In genomic region chr16:18644485-18644884, GRCm38 (mm10) we compare ENCODE assay signal across 26 mouse cellular contexts. TPM values are rescaled to one million over a fixed set of nuclear protein-coding genes. Genes with fewer than 3 reads are reported as not detected.
DNase-seq lines count a peak whose midpoint lies in the region; ATAC-seq and TF ChIP-seq lines count a peak whose summit lies in the region.
"Had no signal": no experiment of that assay in that cellular context is flagged by ENCODE, and none has a peak within 500 bp of the region (broad histone marks: within the 10 kb centered on the region; RNA-seq: fewer than 3 reads in every experiment).

No protein-coding gene starts in this region.

- no peak for ATAC-seq in embryonic facial prominence, embryonic 13.5 days (ENCODE audit: insufficient number of reproducible peaks, insufficient read depth, low FRiP score, low TSS enrichment, low read depth)
- peak; percentile 52 for ATAC-seq in intestine, embryonic 15.5 days
- no peak for ATAC-seq in intestine, postnatal 0 days
- ATAC-seq in embryonic facial prominence, embryonic 15.5 days (ENCODE audit: insufficient number of reproducible peaks, low FRiP score, low TSS enrichment, low read depth) = no peak
- no peak for ATAC-seq in stomach, postnatal 0 days (ENCODE audit: low FRiP score, low TSS enrichment)
- ATAC-seq: activated CD4-positive, CD25-positive, alpha-beta regulatory T cell, adult 4 months; forebrain, embryonic 15.5 days had no signal

- peak overlapping the region; percentile 77; the same call in 1 of the 2 replicates for H3K27ac ChIP-seq in embryonic facial prominence, embryonic 13.5 days
- no peak overlapping the region for H3K27ac ChIP-seq in embryonic facial prominence, embryonic 10.5 days (replicated peaks)
- no peak overlapping the region for H3K27ac ChIP-seq in intestine, embryonic 15.5 days
- no peak overlapping the region for H3K27ac ChIP-seq in intestine, postnatal 0 days (ENCODE audit: low read depth, low read length)
- H3K27ac ChIP-seq in embryonic facial prominence, embryonic 15.5 days (replicated peaks) = peak overlapping the region; percentile 86; the same call in 1 of the 2 replicates
- peak overlapping the region; percentile 45; the same call in 1 of the 2 replicates for H3K27ac ChIP-seq in stomach, postnatal 0 days (replicated peaks)
- H3K27ac ChIP-seq in layer of hippocampus, adult 2 months = no peak overlapping the region
- H3K27ac ChIP-seq: forebrain, embryonic 12.5 days; forebrain, embryonic 15.5 days; hindbrain, embryonic 12.5 days; hindbrain, embryonic 15.5 days had no signal

- no peaks in the 10 kb centered on the region for H3K9me3 ChIP-seq in embryonic facial prominence, embryonic 13.5 days
- no peaks in the 10 kb centered on the region for H3K9me3 ChIP-seq in embryonic facial prominence, embryonic 10.5 days
- no peaks in the 10 kb centered on the region for H3K9me3 ChIP-seq in intestine, embryonic 15.5 days
- H3K9me3 ChIP-seq in intestine, postnatal 0 days (ENCODE audit: control insufficient read depth) = no peaks in the 10 kb centered on the region
- no peaks in the 10 kb centered on the region for H3K9me3 ChIP-seq in embryonic facial prominence, embryonic 15.5 days (replicated peaks)
- H3K9me3 ChIP-seq in stomach, postnatal 0 days (ENCODE audit: control insufficient read depth, low read length) = no peaks in the 10 kb centered on the region
- H3K9me3 ChIP-seq: forebrain, embryonic 12.5 days; forebrain, embryonic 15.5 days; hindbrain, embryonic 12.5 days; hindbrain, embryonic 15.5 days had no signal

- H3K9ac ChIP-seq in embryonic facial prominence, embryonic 13.5 days = no peak overlapping the region
- H3K9ac ChIP-seq in intestine, embryonic 15.5 days = no peak overlapping the region
- no peak overlapping the region for H3K9ac ChIP-seq in intestine, postnatal 0 days (ENCODE audit: low read depth, low read length)
- H3K9ac ChIP-seq in embryonic facial prominence, embryonic 15.5 days = no peak overlapping the region
- H3K9ac ChIP-seq in stomach, postnatal 0 days (ENCODE audit: low read length) = no peak overlapping the region
- H3K9ac ChIP-seq: forebrain, embryonic 12.5 days; forebrain, embryonic 15.5 days; hindbrain, embryonic 12.5 days; hindbrain, embryonic 15.5 days had no signal

- no peaks in the 10 kb centered on the region for H3K27me3 ChIP-seq in embryonic facial prominence, embryonic 13.5 days
- no peaks in the 10 kb centered on the region for H3K27me3 ChIP-seq in embryonic facial prominence, embryonic 10.5 days (replicated peaks; ENCODE audit: low read depth, poor library complexity, severe bottlenecking)
- H3K27me3 ChIP-seq in intestine, embryonic 15.5 days (replicated peaks) = no peaks in the 10 kb centered on the region
- no peaks in the 10 kb centered on the region for H3K27me3 ChIP-seq in intestine, postnatal 0 days (replicated peaks; ENCODE audit: control insufficient read depth, insufficient read depth, low read length)
- H3K27me3 ChIP-seq in embryonic facial prominence, embryonic 15.5 days = no peaks in the 10 kb centered on the region
- H3K27me3 ChIP-seq in stomach, postnatal 0 days (ENCODE audit: control insufficient read depth, insufficient read depth, low read length) = no peaks in the 10 kb centered on the region
- H3K27me3 ChIP-seq: forebrain, embryonic 12.5 days; forebrain, embryonic 15.5 days; hindbrain, embryonic 12.5 days; hindbrain, embryonic 15.5 days had no signal

- DNase-seq in embryonic facial prominence, embryonic 10.5 days (ENCODE audit: low spot score) = no peak
- no peak for DNase-seq in stomach, postnatal 0 days (ENCODE audit: low spot score)
- DNase-seq in layer of hippocampus, adult 2 months (ENCODE audit: low spot score in 2 of 2) = no peak
- DNase-seq: adrenal gland, adult 8-10 months; adrenal gland, postnatal 25 days; cerebellum, adult 11-12 months; cerebellum, adult 8-10 months; cerebellum, postnatal 10 days; cerebellum, postnatal 36 days; embryo, embryonic 11 days; gastrocnemius, postnatal 10 days; gastrocnemius, postnatal 36 days had no signal

- no peak for TF ChIP-seq EP300 in stomach, postnatal 0 days (optimal IDR thresholded peaks at IDR 0.05)

- H3K4me2 ChIP-seq in embryonic facial prominence, embryonic 13.5 days = no peak overlapping the region
- H3K4me2 ChIP-seq in intestine, embryonic 15.5 days (replicated peaks) = no peak overlapping the region
- H3K4me2 ChIP-seq in intestine, postnatal 0 days (replicated peaks; ENCODE audit: low read depth) = no peak overlapping the region
- no peak overlapping the region for H3K4me2 ChIP-seq in embryonic facial prominence, embryonic 15.5 days (replicated peaks)
- no peak overlapping the region for H3K4me2 ChIP-seq in stomach, postnatal 0 days (replicated peaks; ENCODE audit: low read depth)
- H3K4me2 ChIP-seq: forebrain, embryonic 12.5 days; forebrain, embryonic 15.5 days; hindbrain, embryonic 12.5 days; hindbrain, embryonic 15.5 days had no signal

- WGBS in embryonic facial prominence, embryonic 13.5 days = 80% methylated on average over 4 of the region's 4 CpGs
- WGBS in embryonic facial prominence, embryonic 10.5 days = 79% methylated on average over 4 of the region's 4 CpGs
- WGBS in intestine, embryonic 15.5 days = 65% methylated on average over 4 of the region's 4 CpGs
- whole genome bisulfite sequencing in intestine, postnatal 0 days = 40% methylated on average over 4 of the region's 4 CpGs
- WGBS in embryonic facial prominence, embryonic 15.5 days = 69% methylated on average over 4 of the region's 4 CpGs
- WGBS in stomach, postnatal 0 days = 71% methylated on average over 4 of the region's 4 CpGs

- peaks cover 7% of the 10 kb centered on the region for H3K4me1 ChIP-seq in embryonic facial prominence, embryonic 13.5 days
- peaks cover 6% of the 10 kb centered on the region; the same call in 1 of the 2 replicates for H3K4me1 ChIP-seq in embryonic facial prominence, embryonic 10.5 days
- H3K4me1 ChIP-seq in intestine, embryonic 15.5 days (replicated peaks) = no peaks in the 10 kb centered on the region
- no peaks in the 10 kb centered on the region for H3K4me1 ChIP-seq in intestine, postnatal 0 days (replicated peaks; ENCODE audit: control insufficient read depth, insufficient read depth, low read length)
- peaks cover 12% of the 10 kb centered on the region; the same call in 1 of the 2 replicates for H3K4me1 ChIP-seq in embryonic facial prominence, embryonic 15.5 days
- H3K4me1 ChIP-seq in stomach, postnatal 0 days (replicated peaks; ENCODE audit: control insufficient read depth, insufficient read depth) = no peaks in the 10 kb centered on the region
- H3K4me1 ChIP-seq: forebrain, embryonic 12.5 days; forebrain, embryonic 15.5 days; hindbrain, embryonic 12.5 days; hindbrain, embryonic 15.5 days had no signal

- no peak for TF ChIP-seq CTCF in intestine, postnatal 0 days (IDR thresholded peaks at IDR 0.05; ENCODE audit: low read depth)
- TF ChIP-seq CTCF in stomach, postnatal 0 days (IDR thresholded peaks at IDR 0.05; ENCODE audit: low read depth) = no peak
- no peak for TF ChIP-seq CTCF in layer of hippocampus, adult 2 months (conservative IDR thresholded peaks at IDR 0.05)

- no peaks in the 10 kb centered on the region for H3K36me3 ChIP-seq in embryonic facial prominence, embryonic 13.5 days
- no peaks in the 10 kb centered on the region for H3K36me3 ChIP-seq in embryonic facial prominence, embryonic 10.5 days (replicated peaks)
- no peaks in the 10 kb centered on the region for H3K36me3 ChIP-seq in intestine, embryonic 15.5 days
- no peaks in the 10 kb centered on the region for H3K36me3 ChIP-seq in intestine, postnatal 0 days (ENCODE audit: control insufficient read depth, insufficient read depth)
- H3K36me3 ChIP-seq in embryonic facial prominence, embryonic 15.5 days = no peaks in the 10 kb centered on the region
- H3K36me3 ChIP-seq in stomach, postnatal 0 days (ENCODE audit: control insufficient read depth, insufficient read depth, low read length) = no peaks in the 10 kb centered on the region
- H3K36me3 ChIP-seq: forebrain, embryonic 12.5 days; forebrain, embryonic 15.5 days; hindbrain, embryonic 12.5 days; hindbrain, embryonic 15.5 days had no signal

- H3K4me3 ChIP-seq in embryonic facial prominence, embryonic 13.5 days = no peak overlapping the region
- H3K4me3 ChIP-seq in embryonic facial prominence, embryonic 10.5 days = no peak overlapping the region
- H3K4me3 ChIP-seq in intestine, embryonic 15.5 days (replicated peaks) = no peak overlapping the region
- H3K4me3 ChIP-seq in intestine, postnatal 0 days (ENCODE audit: low read depth, low read length) = no peak overlapping the region
- H3K4me3 ChIP-seq in embryonic facial prominence, embryonic 15.5 days (replicated peaks) = no peak overlapping the region
- no peak overlapping the region for H3K4me3 ChIP-seq in stomach, postnatal 0 days (ENCODE audit: low read depth, low read length)
- no peak overlapping the region for H3K4me3 ChIP-seq in layer of hippocampus, adult 2 months
- H3K4me3 ChIP-seq: erythroblast, embryonic 14.5 days; forebrain, embryonic 12.5 days; forebrain, embryonic 15.5 days; hindbrain, embryonic 12.5 days; hindbrain, embryonic 15.5 days had no signal

RNA-seq across cellular contexts. Expression of gene Sept5, which starts 14.7 kb away (rescaled TPM):
- polyA plus RNA-seq in embryonic facial prominence, embryonic 13.5 days (2015; fragmentation: Nextera tagmentation; extraction: Ambion mirVana) = 39.7 and 45.9 TPM in 2 replicates
- polyA plus RNA-seq in embryonic facial prominence, embryonic 10.5 days (2016; fragmentation: Nextera tagmentation; extraction: Ambion mirVana) = 30.2 and 32.2 TPM in 2 replicates
- polyA plus RNA-seq in intestine, embryonic 15.5 days (2015; fragmentation: Nextera tagmentation; extraction: Ambion mirVana) = 39.0 and 42.7 TPM in 2 replicates
- polyA plus RNA-seq in intestine, postnatal 0 days (2015; fragmentation: Nextera tagmentation; extraction: Ambion mirVana) = 24.7 and 25.4 TPM in 2 replicates
- polyA plus RNA-seq in embryonic facial prominence, embryonic 15.5 days (2015; fragmentation: Nextera tagmentation; extraction: Ambion mirVana) = 51.1 and 64.8 TPM in 2 replicates
- polyA plus RNA-seq in stomach, postnatal 0 days (2015; fragmentation: Nextera tagmentation; extraction: Ambion mirVana) = 38.0 and 38.8 TPM in 2 replicates
- total RNA-seq in layer of hippocampus, adult 2 months (2021) = 100 to 1,000 TPM; 560 to 619 TPM
- polyA plus RNA-seq: erythroblast, embryonic 14.5 days had no signal

RNA-seq across cellular contexts. Expression of gene Gm49601, which starts 18.3 kb away (rescaled TPM):
- polyA plus RNA-seq in embryonic facial prominence, embryonic 13.5 days (2015; fragmentation: Nextera tagmentation; extraction: Ambion mirVana) = 4.5 and 7.4 TPM in 2 replicates
- polyA plus RNA-seq in embryonic facial prominence, embryonic 10.5 days (2016; fragmentation: Nextera tagmentation; extraction: Ambion mirVana) = 3.2 and 3.6 TPM in 2 replicates
- 3.5 and 4.3 TPM in 2 replicates for polyA plus RNA-seq in intestine, embryonic 15.5 days (2015; fragmentation: Nextera tagmentation; extraction: Ambion mirVana)
- polyA plus RNA-seq in intestine, postnatal 0 days (2015; fragmentation: Nextera tagmentation; extraction: Ambion mirVana) = 0.34 and 1.4 TPM in 2 replicates
- polyA plus RNA-seq in embryonic facial prominence, embryonic 15.5 days (2015; fragmentation: Nextera tagmentation; extraction: Ambion mirVana) = 7.2 and 7.8 TPM in 2 replicates
- 0.97 and 1.5 TPM in 2 replicates for polyA plus RNA-seq in stomach, postnatal 0 days (2015; fragmentation: Nextera tagmentation; extraction: Ambion mirVana)
- 100 to 1,000 TPM; 207 to 223 TPM for total RNA-seq in layer of hippocampus, adult 2 months (2021)
- total RNA-seq: hematopoietic stem cell, adult 5-6 weeks had no signal
- polyA plus RNA-seq: activated CD4-positive, CD25-positive, alpha-beta regulatory T cell, adult 4 months had no signal

RNA-seq across cellular contexts. Expression of gene Gp1bb, which starts 22.3 kb away (rescaled TPM):
- polyA plus RNA-seq in embryonic facial prominence, embryonic 13.5 days (2015; fragmentation: Nextera tagmentation; extraction: Ambion mirVana) = 2.2 and 3.2 TPM in 2 replicates
- 2.6 and 3.5 TPM in 2 replicates for polyA plus RNA-seq in embryonic facial prominence, embryonic 10.5 days (2016; fragmentation: Nextera tagmentation; extraction: Ambion mirVana)
- polyA plus RNA-seq in intestine, embryonic 15.5 days (2015; fragmentation: Nextera tagmentation; extraction: Ambion mirVana) = 2.2 and 2.5 TPM in 2 replicates
- 1.6 and 2.4 TPM in 2 replicates for polyA plus RNA-seq in intestine, postnatal 0 days (2015; fragmentation: Nextera tagmentation; extraction: Ambion mirVana)
- polyA plus RNA-seq in embryonic facial prominence, embryonic 15.5 days (2015; fragmentation: Nextera tagmentation; extraction: Ambion mirVana) = 2.6 and 2.8 TPM in 2 replicates
- 4.6 and 5.4 TPM in 2 replicates for polyA plus RNA-seq in stomach, postnatal 0 days (2015; fragmentation: Nextera tagmentation; extraction: Ambion mirVana)
- total RNA-seq in layer of hippocampus, adult 2 months (2021) = 1 to 10 TPM; 1.0 to 1.4 TPM
- total RNA-seq: adrenal gland, adult 8-10 months; adrenal gland, postnatal 25 days; ES-E14; gastrocnemius, adult 18-20 months; gastrocnemius, postnatal 10 days; gastrocnemius, postnatal 36 days; granulocyte monocyte progenitor cell, adult 5-6 weeks had no signal
- polyA plus RNA-seq: activated CD4-positive, CD25-positive, alpha-beta regulatory T cell, adult 4 months had no signal

RNA-seq across cellular contexts. Expression of gene Tbx1, which starts 54.0 kb away (rescaled TPM):
- polyA plus RNA-seq in embryonic facial prominence, embryonic 13.5 days (2015; fragmentation: Nextera tagmentation; extraction: Ambion mirVana) = 7.9 and 8.3 TPM in 2 replicates
- polyA plus RNA-seq in embryonic facial prominence, embryonic 10.5 days (2016; fragmentation: Nextera tagmentation; extraction: Ambion mirVana) = 8.1 and 9.5 TPM in 2 replicates
- polyA plus RNA-seq in intestine, embryonic 15.5 days (2015; fragmentation: Nextera tagmentation; extraction: Ambion mirVana) = 0.23 and 0.49 TPM in 2 replicates
- 0.93 and 1.0 TPM in 2 replicates for polyA plus RNA-seq in intestine, postnatal 0 days (2015; fragmentation: Nextera tagmentation; extraction: Ambion mirVana)
- 24.0 and 24.3 TPM in 2 replicates for polyA plus RNA-seq in embryonic facial prominence, embryonic 15.5 days (2015; fragmentation: Nextera tagmentation; extraction: Ambion mirVana)
- 0.34 TPM in 2 replicates for polyA plus RNA-seq in stomach, postnatal 0 days (2015; fragmentation: Nextera tagmentation; extraction: Ambion mirVana)
- 1 to 10 TPM; 1.4 to 1.5 TPM for total RNA-seq in layer of hippocampus, adult 2 months (2021)
- total RNA-seq: adrenal gland, adult 8-10 months; adrenal gland, postnatal 25 days; granulocyte monocyte progenitor cell, adult 5-6 weeks; hematopoietic stem cell, adult 5-6 weeks had no signal
- polyA plus RNA-seq: activated CD4-positive, CD25-positive, alpha-beta regulatory T cell, adult 4 months; erythroblast, embryonic 14.5 days had no signal

Comparison
In these comparisons a context has a peak if more than half of its experiments do, and no peak if none do; other contexts are left out.
1. H3K27ac ChIP-seq: peak in embryonic facial prominence, embryonic 13.5 days (single experiment), embryonic facial prominence, embryonic 15.5 days (single experiment) and stomach, postnatal 0 days (single experiment); none in embryonic facial prominence, embryonic 10.5 days (single experiment), intestine, embryonic 15.5 days (single experiment), intestine, postnatal 0 days (single experiment) and layer of hippocampus, adult 2 months (single experiment).